Mouse (Mus musculus): ENCODE data around the gene Pxylp1. TPM values are rescaled to one million over a fixed set of nuclear protein-coding genes. Genes with fewer than 3 reads are reported as not detected.
A peak's percentile ranks its signal among the peaks of the same experiment; 100 is the strongest.

Gene Pxylp1
- polyA plus RNA-seq, 1 experiment from 2014 or later = 33.5 TPM

GRCm38 (mm10) chr9:96839376-96839775 lies 53.1 kb downstream of the Pxylp1 start:
- Histone ChIP-seq H3K9me3 (ENCODE audit: control insufficient read depth, low read length) (no peaks in the 10 kb centered on the region), H3K36me3 (ENCODE audit: control insufficient read depth, insufficient read depth, low read length) (no peaks in the 10 kb centered on the region), H3K4me1 (ENCODE audit: control insufficient read depth, insufficient read depth, low read length) (no peaks in the 10 kb centered on the region), H3K4me2 (ENCODE audit: low read depth) (no peak overlapping the region), H3K27ac (ENCODE audit: low read depth, low read length) (no peak overlapping the region), H3K4me3 (ENCODE audit: low read depth, low read length) (no peak overlapping the region), H3K9ac (ENCODE audit: low read length) (no peak overlapping the region), H3K27me3 (ENCODE audit: control insufficient read depth, insufficient read depth, low read length) (no peaks in the 10 kb centered on the region)
- DNase-seq (ENCODE audit: low spot score) = no peak
- 95% methylated on average over 5 of the region's 5 CpGs for WGBS
- no peak for ATAC-seq (ENCODE audit: insufficient read depth, low FRiP score, low TSS enrichment)

GRCm38 (mm10) chr9:96838864-96839263 lies 53.6 kb downstream of the Pxylp1 start:
- no peak overlapping the region for H3K9ac ChIP-seq (ENCODE audit: low read length)
- no peak overlapping the region for H3K4me3 ChIP-seq (ENCODE audit: low read depth, low read length)
- WGBS = 41% methylated on average over 10 of the region's 10 CpGs
- H3K4me1 ChIP-seq (ENCODE audit: control insufficient read depth, insufficient read depth, low read length) = no peaks in the 10 kb centered on the region
- no peak overlapping the region for H3K27ac ChIP-seq (ENCODE audit: low read depth, low read length)
- no peaks in the 10 kb centered on the region for H3K9me3 ChIP-seq (ENCODE audit: control insufficient read depth, low read length)
- peak; percentile 51 for ATAC-seq (ENCODE audit: insufficient read depth, low FRiP score, low TSS enrichment)
- no peaks in the 10 kb centered on the region for H3K27me3 ChIP-seq (ENCODE audit: control insufficient read depth, insufficient read depth, low read length)
- no peak overlapping the region; the same call in 1 of the 2 replicates for H3K4me2 ChIP-seq (ENCODE audit: low read depth)
- no peaks in the 10 kb centered on the region for H3K36me3 ChIP-seq (ENCODE audit: control insufficient read depth, insufficient read depth, low read length)
- DNase-seq (ENCODE audit: low spot score) = peak; percentile 35

GRCm38 (mm10) chr9:96837781-96838420 lies 54.6 kb downstream of the Pxylp1 start:
- H3K36me3 ChIP-seq (ENCODE audit: control insufficient read depth, insufficient read depth, low read length) = no peaks in the 10 kb centered on the region
- H3K27me3 ChIP-seq (ENCODE audit: control insufficient read depth, insufficient read depth, low read length) = no peaks in the 10 kb centered on the region
- no peak overlapping the region for H3K4me3 ChIP-seq (ENCODE audit: low read depth, low read length)
- no peaks in the 10 kb centered on the region for H3K4me1 ChIP-seq (ENCODE audit: control insufficient read depth, insufficient read depth, low read length)
- ATAC-seq (ENCODE audit: insufficient read depth, low FRiP score, low TSS enrichment) = peak; percentile 56
- H3K4me2 ChIP-seq (ENCODE audit: low read depth) = no peak overlapping the region
- peak overlapping the region; percentile 6; the same call in 1 of the 2 replicates for H3K27ac ChIP-seq (ENCODE audit: low read depth, low read length)
- no peaks in the 10 kb centered on the region for H3K9me3 ChIP-seq (ENCODE audit: control insufficient read depth, low read length)
- 38% methylated on average over 20 of the region's 20 CpGs for WGBS
- DNase-seq (ENCODE audit: low spot score) = peak; percentile 32
- no peak overlapping the region for H3K9ac ChIP-seq (ENCODE audit: low read length)

GRCm38 (mm10) chr9:96836984-96837383 lies 55.5 kb downstream of the Pxylp1 start:
- Histone ChIP-seq H3K4me2 (ENCODE audit: low read depth) (no peak overlapping the region), H3K9ac (ENCODE audit: low read length) (no peak overlapping the region), H3K27ac (ENCODE audit: low read depth, low read length) (no peak overlapping the region), H3K4me1 (ENCODE audit: control insufficient read depth, insufficient read depth, low read length) (no peaks in the 10 kb centered on the region), H3K4me3 (ENCODE audit: low read depth, low read length) (no peak overlapping the region), H3K9me3 (ENCODE audit: control insufficient read depth, low read length) (no peaks in the 10 kb centered on the region), H3K36me3 (ENCODE audit: control insufficient read depth, insufficient read depth, low read length) (no peaks in the 10 kb centered on the region), H3K27me3 (ENCODE audit: control insufficient read depth, insufficient read depth, low read length) (no peaks in the 10 kb centered on the region)
- ATAC-seq (ENCODE audit: insufficient read depth, low FRiP score, low TSS enrichment) (no peak), DNase-seq (ENCODE audit: low spot score) (no peak)
- whole genome bisulfite sequencing = 32% methylated on average over 8 of the region's 8 CpGs

- 87% methylated on average over 6 of the region's 6 CpGs for WGBS
- no peaks in the 10 kb centered on the region for H3K36me3 ChIP-seq (ENCODE audit: control insufficient read depth, insufficient read depth, low read length)
- H3K4me3 ChIP-seq (ENCODE audit: low read depth, low read length) = no peak overlapping the region
- H3K9me3 ChIP-seq (ENCODE audit: control insufficient read depth, low read length) = no peaks in the 10 kb centered on the region
- no peak for DNase-seq (ENCODE audit: low spot score)
- no peak overlapping the region for H3K9ac ChIP-seq (ENCODE audit: low read length)
- no peaks in the 10 kb centered on the region for H3K27me3 ChIP-seq (ENCODE audit: control insufficient read depth, insufficient read depth, low read length)
- no peak overlapping the region for H3K4me2 ChIP-seq (ENCODE audit: low read depth)
- ATAC-seq (ENCODE audit: insufficient read depth, low FRiP score, low TSS enrichment) = no peak
- H3K27ac ChIP-seq (ENCODE audit: low read depth, low read length) = no peak overlapping the region
- no peaks in the 10 kb centered on the region for H3K4me1 ChIP-seq (ENCODE audit: control insufficient read depth, insufficient read depth, low read length)
These were observed 57.0 kb downstream of the Pxylp1 start for GRCm38 (mm10) chr9:96835374-96835921.

GRCm38 (mm10) chr9:96833606-96834005 lies 58.9 kb downstream of the Pxylp1 start:
- H3K4me1 ChIP-seq (ENCODE audit: control insufficient read depth, insufficient read depth, low read length) = no peaks in the 10 kb centered on the region
- H3K4me3 ChIP-seq (ENCODE audit: low read depth, low read length) = no peak overlapping the region
- no peaks in the 10 kb centered on the region for H3K9me3 ChIP-seq (ENCODE audit: control insufficient read depth, low read length)
- 65% methylated on average over 5 of the region's 5 CpGs for WGBS
- no peak overlapping the region for H3K9ac ChIP-seq (ENCODE audit: low read length)
- H3K27me3 ChIP-seq (ENCODE audit: control insufficient read depth, insufficient read depth, low read length) = no peaks in the 10 kb centered on the region
- H3K27ac ChIP-seq (ENCODE audit: low read depth, low read length) = no peak overlapping the region
- ATAC-seq (ENCODE audit: insufficient read depth, low FRiP score, low TSS enrichment) = no peak
- H3K36me3 ChIP-seq (ENCODE audit: control insufficient read depth, insufficient read depth, low read length) = no peaks in the 10 kb centered on the region
- H3K4me2 ChIP-seq (ENCODE audit: low read depth) = no peak overlapping the region
- DNase-seq (ENCODE audit: low spot score) = no peak

GRCm38 (mm10) chr9:96832516-96832915 lies 60.0 kb downstream of the Pxylp1 start:
- no peak for DNase-seq (ENCODE audit: low spot score)
- no peak overlapping the region for H3K4me2 ChIP-seq (ENCODE audit: low read depth)
- H3K9me3 ChIP-seq (ENCODE audit: control insufficient read depth, low read length) = no peaks in the 10 kb centered on the region
- no peak for ATAC-seq (ENCODE audit: insufficient read depth, low FRiP score, low TSS enrichment)
- H3K4me1 ChIP-seq (ENCODE audit: control insufficient read depth, insufficient read depth, low read length) = no peaks in the 10 kb centered on the region
- WGBS = 84% methylated on average over 4 of the region's 4 CpGs
- no peak overlapping the region for H3K27ac ChIP-seq (ENCODE audit: low read depth, low read length)
- no peak overlapping the region for H3K4me3 ChIP-seq (ENCODE audit: low read depth, low read length)
- no peaks in the 10 kb centered on the region for H3K27me3 ChIP-seq (ENCODE audit: control insufficient read depth, insufficient read depth, low read length)
- H3K36me3 ChIP-seq (ENCODE audit: control insufficient read depth, insufficient read depth, low read length) = no peaks in the 10 kb centered on the region
- no peak overlapping the region for H3K9ac ChIP-seq (ENCODE audit: low read length)

GRCm38 (mm10) chr9:96830856-96831359 lies 61.6 kb downstream of the Pxylp1 start:
- no peaks in the 10 kb centered on the region for H3K36me3 ChIP-seq (ENCODE audit: control insufficient read depth, insufficient read depth, low read length)

GRCm38 (mm10) chr9:96829682-96830081 lies 62.8 kb downstream of the Pxylp1 start:
- no peak overlapping the region for H3K4me3 ChIP-seq (ENCODE audit: low read depth, low read length)
- no peak overlapping the region for H3K4me2 ChIP-seq (ENCODE audit: low read depth)
- H3K27ac ChIP-seq (ENCODE audit: low read depth, low read length) = no peak overlapping the region
- H3K9ac ChIP-seq (ENCODE audit: low read length) = no peak overlapping the region
- DNase-seq (ENCODE audit: low spot score) (no peak), ATAC-seq (ENCODE audit: insufficient read depth, low FRiP score, low TSS enrichment) (no peak)
- no peaks in the 10 kb centered on the region; the same call in 1 of the 2 replicates for H3K36me3 ChIP-seq (ENCODE audit: control insufficient read depth, insufficient read depth, low read length)
- H3K9me3 ChIP-seq (ENCODE audit: control insufficient read depth, low read length) = no peaks in the 10 kb centered on the region
- H3K4me1 ChIP-seq (ENCODE audit: control insufficient read depth, insufficient read depth, low read length) = no peaks in the 10 kb centered on the region
- 100% methylated on average over 1 of the region's 3 CpGs for WGBS
- no peaks in the 10 kb centered on the region for H3K27me3 ChIP-seq (ENCODE audit: control insufficient read depth, insufficient read depth, low read length)

More at GRCm38 (mm10) chr9:96830856-96831359, 61.6 kb downstream of the Pxylp1 start:
- Histone ChIP-seq H3K27me3 (ENCODE audit: control insufficient read depth, insufficient read depth, low read length) (no peaks in the 10 kb centered on the region), H3K4me2 (ENCODE audit: low read depth) (no peak overlapping the region), H3K4me1 (ENCODE audit: control insufficient read depth, insufficient read depth, low read length) (no peaks in the 10 kb centered on the region), H3K27ac (ENCODE audit: low read depth, low read length) (no peak overlapping the region), H3K9me3 (ENCODE audit: control insufficient read depth, low read length) (no peaks in the 10 kb centered on the region), H3K9ac (ENCODE audit: low read length) (no peak overlapping the region), H3K4me3 (ENCODE audit: low read depth, low read length) (no peak overlapping the region)
- DNase-seq (ENCODE audit: low spot score) = no peak
- 83% methylated on average over 17 of the region's 17 CpGs for WGBS
- no peak for ATAC-seq (ENCODE audit: insufficient read depth, low FRiP score, low TSS enrichment)
